Mouse (Mus musculus) lung, embryonic 16.5 days (tissue): ENCODE measurements around the gene Adora3. TPM values are rescaled to one million over a fixed set of nuclear protein-coding genes. Genes with fewer than 3 reads are reported as not detected.
A peak's percentile ranks its signal among the peaks of the same experiment; 100 is the strongest.

Source experiments
- ATAC-seq: fragments of 200-750 bp; cut with Nextera tagmentation; 2 replicates; pipeline ENCODE4 v1.8.0; 2017; ENCODE audit warnings: low read depth, mild to moderate bottlenecking, moderate library complexity
- H3K27ac ChIP-seq: fragments of 300-500 bp; sonication (generic); 2 replicates; pipeline ENCODE4 v1.5.1; 2014; ENCODE audit warnings: mild to moderate bottlenecking, control low read depth, low read length
- H3K27me3 ChIP-seq: fragments of 300-500 bp; sonication (generic); 2 replicates; pipeline ENCODE4 v1.6.1; 2014; ENCODE audit warnings: low read depth, low read length, mixed read lengths; ENCODE audit not compliant: control insufficient read depth, insufficient read depth
- H3K36me3 ChIP-seq: fragments of 300-500 bp; sonication (generic); 2 replicates; pipeline ENCODE4 v1.6.1; 2014; ENCODE audit warnings: low read length; ENCODE audit not compliant: control insufficient read depth, insufficient read depth
- H3K4me1 ChIP-seq: fragments of 300-500 bp; sonication (generic); replicated peaks from 2 replicates; pipeline ENCODE4 v1.6.1; 2014; ENCODE audit warnings: low read length, mixed read lengths; ENCODE audit not compliant: control insufficient read depth, insufficient read depth
- H3K4me2 ChIP-seq: fragments of 300-500 bp; sonication (generic); 2 replicates; pipeline ENCODE4 v1.6.1; 2014; ENCODE audit warnings: low read depth, low read length, control low read depth
- H3K4me3 ChIP-seq: fragments of 300-500 bp; sonication (generic); 2 replicates; pipeline ENCODE4 v1.5.1; 2014; ENCODE audit warnings: mild to moderate bottlenecking, low read length, control low read depth
- H3K9ac ChIP-seq: fragments of 300-500 bp; sonication (generic); 2 replicates; pipeline ENCODE4 v1.6.1; 2014; ENCODE audit warnings: low read length, control low read depth
- H3K9me3 ChIP-seq: fragments of 300-500 bp; sonication (generic); 2 replicates; pipeline ENCODE4 v1.6.1; 2016; ENCODE audit warnings: low read length; ENCODE audit not compliant: control insufficient read depth
- WGBS: fragments of 180-500 bp; shearing (Covaris S2); extraction: QIAGEN DNeasy Blood & Tissue Kit; methylation state at CpG from one replicate; pipeline ENCODE4 v1.1.7; 2014; 5-methylcytosine and 5-hydroxymethylcytosine counted together
- polyA plus RNA-seq: library from polyadenylated mRNA; unstranded; fragments of >200 nt; fragmentation: Nextera tagmentation; extraction: Ambion mirVana; gene quantifications from 2 replicates; pipeline ENCODE4 v1.2.1, GENCODE M21; 2015

Gene Adora3
- polyA plus RNA-seq, 1 experiment from 2014 or later: 0.45 TPM

DNA sequence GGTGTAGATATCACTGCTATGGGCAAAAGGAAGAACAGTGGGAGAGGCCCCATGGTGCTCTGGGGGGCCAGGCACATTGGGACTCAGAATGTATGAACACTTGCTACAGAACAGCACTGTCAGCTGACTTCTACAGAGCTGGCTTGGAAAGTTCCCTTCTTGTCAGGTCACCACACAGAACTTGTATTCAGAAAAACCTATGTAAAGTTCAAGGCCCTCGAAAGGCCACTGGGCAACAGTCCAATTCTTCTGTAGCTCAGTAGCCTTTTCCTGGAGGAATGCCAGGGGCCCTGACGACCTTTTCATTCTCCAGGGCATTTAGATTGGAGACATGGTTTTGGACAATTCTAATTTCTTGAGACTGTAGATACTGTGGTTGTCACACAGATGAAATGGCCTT, 2.5 kb upstream of the Adora3 start:
- 6% methylated on average over 2 of the region's 2 CpGs for WGBS
- no peak overlapping the region for H3K4me3 ChIP-seq
- no peaks in the 10 kb centered on the region for H3K9me3 ChIP-seq
- no peak overlapping the region for H3K9ac ChIP-seq
- H3K4me1 ChIP-seq: peaks cover 18% of the 10 kb centered on the region
- no peaks in the 10 kb centered on the region for H3K36me3 ChIP-seq
- no peak overlapping the region for H3K4me2 ChIP-seq
- no peak overlapping the region for H3K27ac ChIP-seq
- no peak for ATAC-seq
- no peaks in the 10 kb centered on the region for H3K27me3 ChIP-seq

DNA sequence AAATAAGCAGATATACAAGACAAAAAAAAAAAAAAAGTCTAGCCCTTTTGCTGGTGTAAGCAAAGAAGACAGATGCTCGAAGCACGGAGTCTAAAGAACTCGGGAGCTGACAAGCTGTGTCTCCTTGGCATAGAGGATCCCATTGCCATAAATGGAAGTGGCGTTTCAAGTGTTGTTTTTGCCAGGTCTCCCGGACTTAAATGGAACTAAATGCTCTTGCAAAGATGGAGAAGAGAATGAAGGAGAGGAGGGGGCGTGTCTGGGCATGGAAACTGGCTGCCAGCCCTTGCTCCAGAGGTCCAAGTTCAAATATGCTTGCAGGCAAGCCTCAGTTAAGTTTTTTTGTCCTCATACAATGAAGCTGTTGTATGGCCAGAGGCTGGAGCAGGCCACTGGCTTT, 1.4 kb downstream of the Adora3 start:
- no peak overlapping the region for H3K9ac ChIP-seq
- peak overlapping the region; percentile 21; the same call in 1 of the 2 replicates for H3K27ac ChIP-seq
- no peaks in the 10 kb centered on the region for H3K27me3 ChIP-seq
- H3K36me3 ChIP-seq: no peaks in the 10 kb centered on the region
- no peaks in the 10 kb centered on the region for H3K9me3 ChIP-seq
- 0 out of 2 replicates have a peak overlapping the region, but pooled peaks have one; percentile 1 for H3K4me2 ChIP-seq
- no peak overlapping the region for H3K4me3 ChIP-seq
- peak; percentile 41 for ATAC-seq
- WGBS: 26% methylated on average over 6 of the region's 6 CpGs
- H3K4me1 ChIP-seq: peaks cover 13% of the 10 kb centered on the region

DNA sequence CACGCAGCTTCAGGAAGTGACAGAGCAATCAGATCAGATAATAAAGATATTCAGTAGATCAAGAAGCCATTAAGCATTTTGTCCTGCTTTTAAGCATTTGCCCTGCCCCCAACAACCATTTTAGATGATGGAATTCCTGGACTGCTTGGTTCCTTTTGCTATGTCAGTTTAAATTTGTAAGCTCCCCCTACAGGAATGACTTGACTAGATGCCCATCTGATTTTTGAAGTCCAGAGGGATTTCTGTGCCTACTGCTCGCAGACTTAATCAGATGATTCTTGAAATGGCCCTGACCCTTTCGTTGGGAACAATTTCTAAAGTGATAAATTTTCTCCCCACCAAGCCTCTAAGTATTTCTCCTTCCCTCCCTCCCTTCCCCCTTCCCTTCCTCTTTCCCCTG, 1.9 kb downstream of the Adora3 start:
- ATAC-seq: no peak
- WGBS: 30% methylated on average over 3 of the region's 3 CpGs

DNA sequence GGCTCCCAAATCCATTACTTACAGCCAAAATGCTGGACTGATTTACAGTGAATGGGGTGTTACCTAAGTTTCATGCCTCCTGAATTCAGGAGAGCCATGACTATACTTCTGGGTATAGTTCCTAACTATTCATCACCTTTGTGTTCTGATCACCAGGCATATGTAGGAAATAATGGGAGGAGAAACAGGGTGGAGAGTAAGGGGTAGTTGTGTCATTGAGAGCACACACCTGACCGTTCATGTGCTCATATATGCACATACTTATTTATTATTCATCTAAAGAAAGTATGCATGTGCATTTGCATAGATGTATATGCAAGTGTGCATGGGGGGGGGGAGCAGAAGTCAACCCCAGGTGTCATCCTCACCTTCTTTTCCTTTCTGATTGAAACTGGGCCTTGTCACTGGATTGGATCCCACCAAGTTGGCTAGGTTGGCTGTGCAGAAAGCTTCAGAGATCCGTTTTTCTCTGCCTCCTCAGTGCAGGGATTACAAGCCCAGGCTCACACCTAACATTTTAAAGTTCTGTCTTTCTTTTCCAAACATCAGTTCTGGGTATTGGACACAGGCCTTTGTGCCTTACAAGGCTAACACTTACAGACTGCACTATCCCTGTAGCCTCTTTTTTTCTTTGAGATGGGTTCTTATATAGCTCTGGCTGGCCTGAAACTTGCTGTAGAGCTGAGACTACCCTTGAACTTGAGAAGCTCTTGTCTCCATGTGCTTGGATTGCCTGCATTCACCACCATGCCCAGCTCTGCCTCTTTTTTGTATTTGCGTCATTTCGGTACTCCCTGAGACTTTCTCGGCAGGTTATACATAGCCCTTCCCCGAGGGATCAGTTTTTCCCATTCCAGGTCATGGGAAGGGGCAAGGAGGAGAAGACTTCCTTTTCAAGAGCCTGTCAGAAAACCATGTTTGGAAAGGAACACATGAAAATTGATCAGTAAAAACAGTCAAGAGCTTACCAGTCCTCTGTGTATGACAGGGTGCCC, 3.1 kb downstream of the Adora3 start:
- no peak for ATAC-seq
- Histone ChIP-seq H3K9ac (no peak overlapping the region), H3K4me1 (peaks cover 6% of the 10 kb centered on the region), H3K27ac (no peak overlapping the region), H3K36me3 (no peaks in the 10 kb centered on the region), H3K4me3 (no peak overlapping the region), H3K27me3 (no peaks in the 10 kb centered on the region), H3K4me2 (no peak overlapping the region), H3K9me3 (no peaks in the 10 kb centered on the region)
- 79% methylated on average over 6 of the region's 6 CpGs for WGBS

More for the DNA sequence above, 1.9 kb downstream of the Adora3 start:
- Histone ChIP-seq H3K36me3 (no peaks in the 10 kb centered on the region), H3K4me3 (no peak overlapping the region), H3K4me1 (peaks cover 14% of the 10 kb centered on the region), H3K27me3 (no peaks in the 10 kb centered on the region), H3K9me3 (no peaks in the 10 kb centered on the region), H3K4me2 (no peak overlapping the region), H3K27ac (peak overlapping the region; percentile 21; the same call in 1 of the 2 replicates), H3K9ac (no peak overlapping the region)

DNA sequence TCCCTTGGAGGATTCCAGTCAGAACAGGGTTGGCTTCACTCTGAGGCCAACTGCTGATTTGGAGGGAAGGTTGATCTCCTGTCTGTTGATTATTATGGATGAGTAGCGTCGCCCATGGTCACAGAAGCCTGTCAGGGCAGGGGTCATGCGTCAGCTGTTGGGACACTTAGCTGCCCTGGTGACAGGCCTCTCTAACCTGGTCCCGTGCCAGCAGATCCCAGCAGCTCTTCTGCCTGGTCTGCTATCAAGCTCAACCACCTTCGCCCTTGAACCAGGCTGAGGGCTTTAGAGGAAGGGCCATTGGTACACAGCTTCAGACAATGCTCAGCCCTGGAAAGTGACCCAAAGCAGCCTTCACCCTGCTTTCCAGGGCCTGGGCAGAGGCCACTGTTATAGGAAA, 5.4 kb downstream of the Adora3 start:
- no peak for ATAC-seq
- Histone ChIP-seq H3K4me3 (no peak overlapping the region), H3K4me1 (peaks cover 6% of the 10 kb centered on the region), H3K27me3 (no peaks in the 10 kb centered on the region), H3K9ac (no peak overlapping the region), H3K4me2 (no peak overlapping the region), H3K9me3 (no peaks in the 10 kb centered on the region), H3K36me3 (no peaks in the 10 kb centered on the region), H3K27ac (no peak overlapping the region)
- 58% methylated on average over 5 of the region's 5 CpGs for WGBS

DNA sequence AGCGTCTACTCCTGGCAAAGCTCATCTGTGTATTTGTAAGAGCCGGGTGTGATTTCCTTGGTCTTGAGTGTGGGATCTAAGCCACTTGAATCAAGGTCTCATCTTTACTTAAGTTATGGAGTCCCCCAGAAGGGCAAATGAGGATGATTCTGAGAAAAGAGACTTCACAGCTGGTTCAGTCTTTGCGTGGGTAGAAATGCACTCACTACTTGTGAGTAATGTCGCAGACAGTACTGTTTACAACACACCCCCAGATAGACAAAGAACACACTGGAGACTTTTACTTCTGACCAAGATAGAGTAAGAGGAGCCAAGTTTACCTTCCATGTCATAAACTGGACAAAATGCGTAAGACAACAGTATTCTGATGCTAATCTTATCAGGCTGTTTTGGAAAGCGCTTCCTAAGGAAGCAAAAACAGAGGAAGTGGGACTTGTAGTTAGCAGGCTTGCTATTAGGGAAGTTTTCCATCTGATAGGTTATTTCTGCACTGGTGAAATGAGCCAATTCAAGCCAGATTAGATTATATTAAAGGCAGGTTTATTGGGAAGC, 6.7 kb downstream of the Adora3 start:
- Histone ChIP-seq H3K9me3 (no peaks in the 10 kb centered on the region), H3K4me2 (no peak overlapping the region), H3K27me3 (no peaks in the 10 kb centered on the region), H3K4me1 (peaks cover 4% of the 10 kb centered on the region), H3K9ac (no peak overlapping the region), H3K4me3 (no peak overlapping the region), H3K27ac (no peak overlapping the region), H3K36me3 (no peaks in the 10 kb centered on the region)
- WGBS: 61% methylated on average over 6 of the region's 6 CpGs
- 0 out of 2 replicates have a peak, but pooled peaks have one; percentile 23 for ATAC-seq

DNA sequence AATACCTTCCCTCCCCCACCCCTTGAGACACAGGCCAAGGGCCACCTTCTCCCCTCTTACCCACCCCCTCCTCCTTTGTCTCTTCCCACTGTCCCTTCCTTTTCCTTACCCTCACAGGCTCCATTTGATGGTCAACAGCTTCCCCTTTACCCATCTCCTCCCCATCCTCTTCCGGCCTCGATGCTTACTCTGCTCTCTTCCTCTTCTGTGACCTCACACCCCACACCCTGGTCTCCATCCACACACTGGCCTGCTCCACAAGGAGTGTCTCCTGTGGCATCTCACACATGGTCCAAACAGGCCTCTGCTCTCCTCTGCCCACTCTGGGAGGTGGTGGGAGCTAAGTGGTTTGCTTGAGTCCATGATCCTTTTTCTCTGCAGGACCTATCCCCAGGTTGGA, 7.3 kb downstream of the Adora3 start:
- H3K4me2 ChIP-seq: no peak overlapping the region
- H3K9ac ChIP-seq: no peak overlapping the region
- H3K4me1 ChIP-seq: 0 out of 2 replicates have a peak, but pooled peaks cover 3% of the 10 kb centered on the region
- no peaks in the 10 kb centered on the region for H3K9me3 ChIP-seq
- H3K36me3 ChIP-seq: no peaks in the 10 kb centered on the region
- H3K4me3 ChIP-seq: no peak overlapping the region
- ATAC-seq: peak; percentile 26; the same call in 1 of the 2 replicates
- no peaks in the 10 kb centered on the region for H3K27me3 ChIP-seq
- 75% methylated on average over 2 of the region's 2 CpGs for WGBS
- no peak overlapping the region for H3K27ac ChIP-seq

DNA sequence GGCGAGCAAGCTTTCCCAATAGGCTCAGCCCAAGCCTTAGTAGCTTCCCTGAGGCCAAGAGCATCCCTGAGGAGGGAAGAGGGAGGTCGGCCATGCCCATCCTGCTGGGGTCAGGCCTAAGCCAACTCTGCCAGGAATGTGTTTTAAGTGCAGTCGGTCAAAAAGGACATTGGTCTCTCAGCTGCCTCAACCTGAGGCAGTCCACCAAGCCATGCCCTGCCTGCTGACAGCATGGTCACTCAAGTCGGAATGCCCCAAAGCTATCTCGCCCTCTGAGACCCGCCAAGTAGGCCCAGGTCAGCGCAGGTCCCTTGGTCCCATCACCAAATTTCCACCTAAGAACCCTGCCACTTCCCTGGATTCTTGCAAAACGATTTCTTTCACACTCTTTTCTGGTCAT, 8.1 kb downstream of the Adora3 start:
- Histone ChIP-seq H3K4me3 (no peak overlapping the region), H3K9ac (no peak overlapping the region), H3K4me2 (no peak overlapping the region), H3K36me3 (no peaks in the 10 kb centered on the region), H3K9me3 (no peaks in the 10 kb centered on the region), H3K27ac (no peak overlapping the region), H3K4me1 (0 out of 2 replicates have a peak, but pooled peaks cover 3% of the 10 kb centered on the region), H3K27me3 (no peaks in the 10 kb centered on the region)
- WGBS: 86% methylated on average over 8 of the region's 8 CpGs
- ATAC-seq: no peak

DNA sequence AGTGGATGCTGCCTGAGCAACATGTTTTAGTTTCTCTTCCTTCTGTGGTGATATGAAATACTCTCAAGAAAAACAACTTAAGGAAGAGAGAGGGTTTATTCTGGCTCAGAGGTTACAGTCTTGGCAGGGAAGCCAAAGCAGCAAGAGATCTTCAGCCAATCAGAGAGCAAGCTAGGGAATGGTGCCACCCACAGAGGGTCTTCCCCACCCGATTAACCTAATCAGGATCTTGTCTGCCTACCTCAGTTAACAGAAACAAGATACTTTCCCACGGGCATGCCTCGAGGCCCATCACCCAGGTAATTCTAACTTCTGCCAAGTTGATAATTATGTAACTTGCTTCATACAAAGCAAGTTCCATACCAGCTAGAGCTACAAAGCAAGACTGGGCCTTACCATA, 9.8 kb downstream of the Adora3 start:
- H3K9me3 ChIP-seq: no peaks in the 10 kb centered on the region
- H3K36me3 ChIP-seq: no peaks in the 10 kb centered on the region
- no peak overlapping the region for H3K9ac ChIP-seq
- no peaks in the 10 kb centered on the region for H3K27me3 ChIP-seq
- H3K4me3 ChIP-seq: no peak overlapping the region
- WGBS: 43% methylated on average over 3 of the region's 3 CpGs
- H3K27ac ChIP-seq: no peak overlapping the region
- ATAC-seq: no peak
- no peak overlapping the region for H3K4me2 ChIP-seq
- 0 out of 2 replicates have a peak, but pooled peaks cover 3% of the 10 kb centered on the region for H3K4me1 ChIP-seq
